Mouse (Mus musculus) lung, adult 2 months (tissue): ENCODE measurements around the gene Ccdc62. TPM values are rescaled to one million over a fixed set of nuclear protein-coding genes. Genes with fewer than 3 reads are reported as not detected.

Source experiments
- DNase-seq: peaks from one replicate; pipeline ENCODE4 v3.0.0; 2022
- H3K4me1 ChIP-seq: fragments of 200-500 bp; 2 replicates; pipeline ENCODE4 v1.6.1; 2011; ENCODE audit warnings: low read length; ENCODE audit not compliant: control insufficient read depth, insufficient read depth
- H3K4me3 ChIP-seq: fragments of 200-500 bp; replicated peaks from 2 replicates; pipeline ENCODE3; 2011; ENCODE audit warnings: low read depth, mild to moderate bottlenecking, control low read depth, low read length; ENCODE audit errors: extremely low read depth
- CTCF ChIP-seq: fragments of 200-500 bp; IDR thresholded peaks from 2 replicates; pipeline ENCODE4 v1.5.1; 2011; ENCODE audit warnings: mild to moderate bottlenecking, low read length, control low read depth; ENCODE audit not compliant: insufficient read depth
- POLR2A ChIP-seq: fragments of 200-500 bp; IDR thresholded peaks from 2 replicates; pipeline ENCODE4 v1.6.1; 2011; ENCODE audit warnings: low read depth, mild to moderate bottlenecking, control low read depth, low read length, borderline replicate concordance; ENCODE audit errors: extremely low read depth
- WGBS: fragments of 180-500 bp; shearing (Covaris S2); methylation state at CpG from one replicate; pipeline ENCODE4 v1.1.7; 2018; 5-methylcytosine and 5-hydroxymethylcytosine counted together
- polyA plus RNA-seq: library from polyadenylated mRNA; depleted of rRNA; stranded (reverse); fragments of >200 nt; gene quantifications from 2 replicates; pipeline ENCODE4 v1.2.3, GENCODE M21; 2012

The Ccdc62 gene
- polyA plus RNA-seq, 1 experiment: 3.2 TPM

DNA sequence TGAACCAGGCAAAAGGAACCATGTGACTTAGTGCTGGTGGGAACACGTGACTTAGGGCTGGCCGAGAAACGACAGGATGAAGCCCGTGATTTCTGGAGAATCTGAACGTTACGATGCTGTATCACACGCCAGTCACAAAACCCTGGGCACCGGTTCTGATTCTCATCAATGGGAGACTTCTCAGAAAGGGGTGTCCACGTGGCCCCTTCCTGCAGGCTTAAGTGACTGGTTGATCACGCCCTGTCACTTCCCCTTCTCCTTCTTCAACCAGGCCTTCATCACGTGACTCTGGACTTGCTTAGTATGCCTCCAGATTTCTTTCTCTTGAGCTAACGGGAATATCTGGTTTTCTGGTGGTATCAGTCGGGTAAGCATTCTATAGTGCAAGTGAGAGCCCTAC lies 33.1 kb upstream of the Ccdc62 start:
- Histone ChIP-seq H3K4me1 (no peaks in the 10 kb centered on the region), H3K4me3 (no peak overlapping the region)
- TF ChIP-seq POLR2A: no peak
- TF ChIP-seq CTCF: no peak
- no peak for DNase-seq
- WGBS: 65% methylated on average over 13 of the region's 13 CpGs

DNA sequence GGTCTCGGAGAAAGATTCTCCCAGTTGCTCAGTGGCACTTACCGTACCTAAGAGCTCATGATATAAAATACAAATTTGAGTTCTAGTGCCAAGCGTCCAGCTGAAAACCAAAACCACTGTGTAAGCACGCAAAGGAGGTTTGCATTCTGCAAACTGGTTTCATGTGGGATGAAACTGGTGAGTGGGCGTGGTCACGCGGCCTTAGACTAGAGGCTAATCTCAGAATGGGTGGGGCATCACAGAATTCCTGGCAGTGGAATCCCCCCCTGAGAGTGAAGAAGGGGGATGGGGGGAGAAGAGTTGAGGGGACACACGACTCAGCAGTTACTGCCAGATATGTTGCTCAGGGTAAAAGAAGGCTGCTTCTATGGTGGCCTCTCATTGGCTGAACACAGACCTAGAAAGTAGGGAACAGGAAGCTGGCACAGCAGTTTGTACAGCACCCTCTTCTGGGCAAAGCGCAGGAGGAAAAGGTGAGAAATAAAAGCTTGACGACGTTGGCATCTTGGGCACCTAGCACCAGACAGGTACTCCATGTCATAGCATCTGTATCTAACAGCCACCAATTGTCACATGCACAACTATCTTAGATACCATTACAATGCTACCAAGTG lies 26.3 kb upstream of the Ccdc62 start:
- 55% methylated on average over 11 of the region's 11 CpGs for WGBS
- Histone ChIP-seq H3K4me3 (no peak overlapping the region), H3K4me1 (peaks cover 4% of the 10 kb centered on the region; the same call in 1 of the 2 replicates)
- no peak for DNase-seq
- TF ChIP-seq POLR2A (no peak), CTCF (0 out of 2 replicates have a peak, but pooled peaks have one; percentile 19)

DNA sequence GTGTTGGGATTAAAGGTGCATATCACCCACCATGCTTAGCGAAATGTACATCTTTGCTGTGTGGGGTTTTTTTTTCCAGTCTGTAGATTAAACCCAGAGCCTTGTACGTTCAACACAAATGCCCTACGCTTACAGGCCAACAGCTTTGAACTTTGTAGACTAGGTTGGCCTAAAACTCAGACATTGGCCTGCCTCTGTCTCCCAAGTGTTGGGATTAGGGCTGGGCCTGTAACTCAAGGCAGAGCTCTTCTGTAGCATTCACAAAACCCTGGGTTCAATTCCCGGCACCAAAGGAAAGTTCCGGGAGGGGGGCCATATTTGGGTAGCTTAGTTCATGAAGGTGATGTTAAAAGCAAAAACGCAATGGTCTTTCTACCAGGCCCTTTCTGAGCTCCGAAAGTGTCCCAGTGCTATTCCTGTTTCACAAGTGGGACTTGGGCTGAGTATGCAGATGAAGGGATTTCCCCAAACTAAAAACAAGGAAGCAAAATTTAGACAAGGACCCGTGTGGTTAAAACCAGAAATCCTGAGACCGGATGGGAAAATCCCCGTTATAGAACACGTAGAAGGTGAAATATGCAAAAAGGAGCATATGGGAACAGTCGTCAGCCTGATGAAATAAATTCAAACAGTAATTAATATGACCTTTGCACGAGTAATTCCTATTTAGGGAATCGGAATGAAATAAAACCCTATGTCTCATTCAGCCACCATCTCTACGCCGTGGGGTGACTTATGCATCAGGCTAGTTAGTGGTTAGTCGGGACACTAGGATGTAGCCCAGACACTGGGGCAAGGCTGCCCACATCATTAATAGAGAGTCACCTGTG lies 24.1 kb upstream of the Ccdc62 start:
- WGBS: 59% methylated on average over 17 of the region's 17 CpGs
- no peak for TF ChIP-seq CTCF
- no peak for TF ChIP-seq POLR2A
- Histone ChIP-seq H3K4me1 (peaks cover 4% of the 10 kb centered on the region; the same call in 1 of the 2 replicates), H3K4me3 (no peak overlapping the region)
- no peak for DNase-seq

DNA sequence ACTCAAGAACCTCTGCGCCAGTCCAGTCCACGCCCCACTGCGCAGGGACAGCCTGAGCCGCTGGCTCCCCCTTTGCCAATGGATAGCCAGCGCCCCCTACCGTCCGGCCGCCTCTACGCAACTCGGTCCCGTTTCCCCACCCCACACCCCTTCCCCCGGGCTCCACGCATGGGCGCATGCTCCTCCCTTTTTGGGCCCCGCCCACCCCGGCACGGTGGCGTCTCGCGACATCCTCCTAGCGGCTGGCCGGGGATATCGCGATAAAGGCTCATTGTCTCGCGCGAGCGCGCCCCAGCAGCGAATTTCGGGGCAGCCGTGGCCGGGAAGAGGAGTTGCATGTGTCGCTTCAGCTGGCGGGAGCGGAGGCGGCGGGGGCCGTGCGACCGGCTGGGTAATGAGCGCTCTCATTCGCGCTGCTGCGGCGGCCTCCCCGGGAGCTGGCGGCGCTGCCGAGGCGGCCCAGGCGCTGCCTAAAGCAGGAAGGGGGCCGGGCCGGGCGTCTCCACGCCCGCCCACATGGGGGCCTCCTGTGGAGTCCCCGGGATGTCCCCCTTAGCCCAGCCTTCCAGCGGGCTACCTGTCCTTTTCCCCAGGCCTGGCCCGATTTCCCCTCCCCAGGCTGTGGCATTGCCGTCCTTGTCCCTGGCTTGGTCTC lies 23.4 kb upstream of the Ccdc62 start, which contains the start of gene Denr:
TSS of gene Denr (plus strand) at position 200 of the 655 bp plus-strand sequence.
- Histone ChIP-seq H3K4me3 (peak within 1 kb of the TSS; percentile 93), H3K4me1 (peaks cover 4% of the 10 kb centered on the region; the same call in 1 of the 2 replicates)
- TF ChIP-seq POLR2A (peak; percentile 72; the same call in 1 of the 2 replicates), CTCF (peak; percentile 61)
- DNase-seq: peak; percentile 99
- WGBS: under 1% methylated on average over 61 of the region's 61 CpGs

DNA sequence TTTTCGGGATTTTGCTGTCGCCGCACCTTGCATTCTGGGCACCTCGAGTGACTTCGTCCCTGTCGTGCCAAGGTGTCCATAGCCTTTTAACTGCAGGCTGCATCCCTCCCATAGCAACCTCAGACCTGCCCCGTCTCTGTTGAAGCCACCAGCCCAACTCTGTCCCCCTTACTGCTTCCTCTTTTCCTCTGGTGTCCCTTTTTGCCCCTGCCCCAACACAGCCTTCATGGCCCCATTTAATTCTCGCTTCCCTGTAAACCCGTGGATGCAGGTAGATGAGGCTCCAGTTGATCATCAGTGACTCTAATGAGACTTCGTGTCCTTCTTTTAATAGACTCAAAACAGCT lies 22.9 kb upstream of the Ccdc62 start:
- H3K4me1 ChIP-seq: peaks cover 4% of the 10 kb centered on the region; the same call in 1 of the 2 replicates
- no peak for DNase-seq
- 2% methylated on average over 10 of the region's 10 CpGs for WGBS
- TF ChIP-seq POLR2A (no peak), CTCF (no peak)
- H3K4me3 ChIP-seq: peak overlapping the region; percentile 93

GRCm38 (mm10) chr5:123914852-123915251 lies 15.6 kb upstream of the Ccdc62 start:
- no peak for DNase-seq
- WGBS: 75% methylated on average over 3 of the region's 3 CpGs
- Histone ChIP-seq H3K4me3 (no peak overlapping the region), H3K4me1 (no peaks in the 10 kb centered on the region)
- TF ChIP-seq CTCF: no peak
- no peak for TF ChIP-seq POLR2A

DNA sequence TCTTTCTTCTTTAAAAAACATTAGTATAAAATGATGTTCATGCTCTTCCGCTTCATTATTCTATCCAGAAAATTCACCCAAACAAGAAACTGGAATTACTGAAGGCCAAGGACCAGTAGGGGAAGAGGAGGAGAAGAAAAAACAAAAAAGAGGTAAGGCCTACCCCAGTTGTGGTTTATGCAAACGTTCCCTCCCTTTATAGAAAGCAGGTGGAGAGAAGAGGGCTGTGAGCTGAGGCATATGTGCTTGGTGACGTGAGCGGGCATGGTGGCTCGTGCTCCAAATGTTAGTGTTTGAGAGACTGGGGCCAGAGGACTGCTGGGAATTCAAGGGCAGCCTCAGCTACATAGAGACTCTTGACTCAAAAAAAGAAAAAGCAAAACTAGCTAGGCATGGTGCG lies 8.4 kb upstream of the Ccdc62 start:
- no peak overlapping the region for H3K4me3 ChIP-seq
- H3K4me1 ChIP-seq: no peaks in the 10 kb centered on the region
- 87% methylated on average over 6 of the region's 6 CpGs for WGBS
- DNase-seq: no peak
- TF ChIP-seq CTCF: no peak
- no peak for TF ChIP-seq POLR2A

GRCm38 (mm10) chr5:123927118-123927517 lies 3.4 kb upstream of the Ccdc62 start, which contains the start of gene Gm43518:
Gene Gm43518 (plus strand): TSS chr5:123927418.
- WGBS: 89% methylated on average over 9 of the region's 9 CpGs
- TF ChIP-seq CTCF (no peak), POLR2A (no peak)
- Histone ChIP-seq H3K4me1 (no peaks in the 10 kb centered on the region), H3K4me3 (no peak within 1 kb of the TSS)
- no peak for DNase-seq

DNA sequence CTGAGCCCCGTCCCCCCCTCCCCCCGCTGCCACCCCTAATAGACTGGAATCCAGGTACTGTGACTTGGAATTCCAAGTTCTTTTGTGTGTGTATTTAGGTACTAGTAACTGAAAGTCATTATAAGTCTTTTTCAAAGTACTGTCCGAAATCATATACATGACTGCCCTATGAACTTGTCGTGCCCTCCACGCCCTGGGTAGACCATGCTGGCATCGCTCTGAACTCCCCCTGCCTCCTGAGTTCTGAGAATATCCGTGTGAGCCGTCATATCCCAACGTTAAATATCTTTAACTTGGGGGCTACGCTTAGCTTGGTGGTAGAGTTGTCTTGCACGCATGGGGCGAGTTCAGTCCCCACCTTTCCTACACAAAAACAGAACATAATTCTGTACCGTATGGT lies 652 bp downstream of the Ccdc62 start:
- 41% methylated on average over 13 of the region's 13 CpGs for WGBS
- H3K4me3 ChIP-seq: peak overlapping the region; percentile 31
- TF ChIP-seq POLR2A: no peak
- TF ChIP-seq CTCF: no peak
- no peaks in the 10 kb centered on the region for H3K4me1 ChIP-seq
- no peak for DNase-seq
